Mouse (Mus musculus) CH12.LX (cell line): ENCODE measurements around the gene Cep83.

ENCODE experiments used
- CHD1 ChIP-seq: IDR thresholded peaks from 2 replicates; pipeline ENCODE4 v1.6.1; 2012; ENCODE audit warnings: low read depth, low read length, improper control_type of control experiment, inconsistent platforms
- CTCF ChIP-seq, 2 experiments: IDR thresholded peaks in 1 of 2; conservative IDR thresholded peaks in 1 of 2; 2 replicates each; pipeline ENCODE4 v1.5.1; 2011 to 2012; ENCODE audit warnings: low read depth in 2 of 2, low read length in 2 of 2, improper control_type of control experiment in 1 of 2, inconsistent platforms in 1 of 2, mild to moderate bottlenecking in 1 of 2, moderate library complexity in 1 of 2
- E2F4 ChIP-seq: IDR thresholded peaks from 2 replicates; pipeline ENCODE4 v1.6.1; 2011; ENCODE audit warnings: low read depth, low read length, improper control_type of control experiment; ENCODE audit not compliant: insufficient replicate concordance
- JUN ChIP-seq: IDR thresholded peaks from 2 replicates; pipeline ENCODE4 v1.6.1; 2011; ENCODE audit warnings: low read depth, mild to moderate bottlenecking, low read length, improper control_type of control experiment, moderate library complexity; ENCODE audit not compliant: insufficient read depth
- MYC ChIP-seq: IDR thresholded peaks from 2 replicates; pipeline ENCODE4 v1.6.1; 2011; ENCODE audit warnings: low read depth, mild to moderate bottlenecking, improper control_type of control experiment, low read length
- POLR2A ChIP-seq: IDR thresholded peaks from 2 replicates; pipeline ENCODE4 v1.6.1; 2011; ENCODE audit warnings: low read depth, mild to moderate bottlenecking, improper control_type of control experiment, low read length
- POLR2AphosphoS2 ChIP-seq: IDR thresholded peaks from 2 replicates; pipeline ENCODE4 v1.6.1; 2011; ENCODE audit warnings: low read depth, low read length, improper control_type of control experiment
- RAD21 ChIP-seq: IDR thresholded peaks from 2 replicates; pipeline ENCODE4 v1.6.1; 2011; ENCODE audit warnings: low read depth, mild to moderate bottlenecking, low read length, improper control_type of control experiment, moderate library complexity
- SIN3A ChIP-seq: IDR thresholded peaks from 2 replicates; pipeline ENCODE4 v1.6.1; 2012; ENCODE audit warnings: low read length, improper control_type of control experiment, inconsistent platforms
- SMC3 ChIP-seq: IDR thresholded peaks from 2 replicates; pipeline ENCODE4 v1.6.1; 2011; ENCODE audit warnings: low read depth, low read length, improper control_type of control experiment
- TCF12 ChIP-seq: IDR thresholded peaks from 2 replicates; pipeline ENCODE4 v1.6.1; 2014; ENCODE audit warnings: low read depth, mild to moderate bottlenecking, inconsistent platforms, low read length, improper control_type of control experiment
- UBTF ChIP-seq: IDR thresholded peaks from 2 replicates; pipeline ENCODE4 v1.6.1; 2012; ENCODE audit warnings: low read depth, mild to moderate bottlenecking, inconsistent platforms, low read length, improper control_type of control experiment, moderate library complexity
- USF2 ChIP-seq: conservative IDR thresholded peaks from 2 replicates; pipeline ENCODE4 v1.6.1; 2011; ENCODE audit warnings: low read depth, low read length, improper control_type of control experiment

- TF ChIP-seq UBTF (no peak), CTCF (conservative IDR thresholded peaks at IDR 0.05 in 1 of 2, IDR thresholded peaks at IDR 0.05 in 1 of 2; ENCODE audit: low read depth in 2 of 2, low read length in 2 of 2) (no peak), POLR2A (no peak), USF2 (no peak), E2F4 (no peak), SIN3A (no peak), POLR2AphosphoS2 (no peak), MYC (no peak), RAD21 (no peak), JUN (no peak), CHD1 (no peak), SMC3 (no peak), TCF12 (no peak)
Observed at GRCm38 (mm10) chr10:94804909-94805220, 116.4 kb downstream of the Cep83 start.
